Mouse (Mus musculus): ENCODE data around the gene Sox5. TPM values are rescaled to one million over a fixed set of nuclear protein-coding genes. Genes with fewer than 3 reads are reported as not detected.

Gene Sox5
- polyA plus RNA-seq, 1 experiment from 2014 or later = 29.7 TPM

DNA sequence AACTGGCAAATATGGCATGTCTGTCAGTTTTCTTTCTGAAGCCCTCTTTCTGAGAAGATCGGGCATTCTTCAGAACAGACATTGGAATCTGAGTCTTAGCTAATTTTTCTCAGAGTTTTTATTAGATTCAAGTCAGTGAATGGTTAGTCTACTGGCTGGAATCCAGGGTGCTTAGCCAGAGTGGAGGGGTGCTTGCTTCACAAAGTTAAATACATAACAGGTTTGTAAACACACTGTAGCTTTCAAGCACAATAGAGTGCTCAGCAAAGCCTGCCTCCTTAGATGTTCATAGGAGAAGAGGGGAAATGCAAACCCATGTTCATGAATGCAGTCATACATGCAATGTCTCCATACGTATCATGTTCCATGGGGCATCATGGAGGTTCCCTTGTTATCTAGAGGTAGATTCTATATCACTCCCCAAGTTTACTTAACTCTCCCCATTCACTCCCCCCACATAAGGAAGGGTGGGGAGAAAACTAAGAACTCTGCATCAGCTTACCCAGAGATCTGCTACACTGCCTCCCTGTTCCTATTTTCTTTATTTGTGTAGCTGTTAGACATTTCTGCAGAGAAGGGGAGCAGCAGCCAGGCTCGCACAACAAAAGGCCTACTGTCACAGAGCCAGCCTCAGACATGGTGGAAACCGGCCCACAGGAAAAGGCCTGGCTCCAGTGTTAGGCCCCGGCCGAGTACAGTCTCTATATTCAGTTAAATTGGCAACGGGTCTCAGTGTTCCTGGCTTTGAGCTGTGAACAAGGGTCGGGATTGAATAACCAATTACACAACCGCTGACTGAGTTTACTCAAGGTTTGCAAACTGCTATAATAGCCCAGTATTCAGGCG lies 725.3 kb downstream of the Sox5 start:
- H3K27ac ChIP-seq (replicated peaks; ENCODE audit: low read depth, low read length) = peak overlapping the region; percentile 43
- no peaks in the 10 kb centered on the region for H3K9me3 ChIP-seq (ENCODE audit: control insufficient read depth, low read length)
- no peaks in the 10 kb centered on the region for H3K36me3 ChIP-seq (ENCODE audit: control insufficient read depth, insufficient read depth, low read length)
- DNase-seq = peak; percentile 70
- H3K9ac ChIP-seq (replicated peaks; ENCODE audit: low read length) = no peak overlapping the region
- H3K4me1 ChIP-seq (ENCODE audit: control insufficient read depth, insufficient read depth, low read length) = no peaks in the 10 kb centered on the region
- ATAC-seq (ENCODE audit: low FRiP score, low TSS enrichment) = peak; percentile 58; the same call in 1 of the 2 replicates
- 62% methylated on average over 10 of the region's 10 CpGs for WGBS
- H3K4me3 ChIP-seq (replicated peaks; ENCODE audit: low read depth, low read length) = no peak overlapping the region
- no peaks in the 10 kb centered on the region for H3K27me3 ChIP-seq (ENCODE audit: control insufficient read depth, insufficient read depth, low read length)
- H3K4me2 ChIP-seq (ENCODE audit: low read length) = no peak overlapping the region

DNA sequence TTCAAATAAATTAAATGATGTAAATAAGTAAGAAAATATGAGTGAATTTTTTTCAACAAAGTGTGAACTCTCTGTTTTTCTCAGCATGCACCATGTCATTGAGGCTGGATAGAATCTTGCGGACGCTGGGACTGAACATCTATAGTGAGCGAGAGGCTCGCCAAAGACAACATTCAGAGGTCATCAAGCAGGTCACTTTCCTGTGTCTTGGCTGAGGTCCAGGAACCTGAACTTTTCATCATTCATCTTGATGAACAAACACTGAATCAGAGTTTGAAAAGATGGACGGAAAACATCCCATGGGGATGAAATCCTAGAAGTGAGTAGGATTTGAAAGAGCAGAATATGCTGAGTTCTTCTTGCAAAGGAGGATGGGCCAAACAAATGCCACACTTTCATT lies 729.3 kb downstream of the Sox5 start:
- no peaks in the 10 kb centered on the region for H3K9me3 ChIP-seq (ENCODE audit: control insufficient read depth, low read length)
- no peak overlapping the region for H3K4me2 ChIP-seq (ENCODE audit: low read length)
- H3K4me1 ChIP-seq (ENCODE audit: control insufficient read depth, insufficient read depth, low read length) = no peaks in the 10 kb centered on the region
- no peaks in the 10 kb centered on the region for H3K27me3 ChIP-seq (ENCODE audit: control insufficient read depth, insufficient read depth, low read length)
- H3K27ac ChIP-seq (replicated peaks; ENCODE audit: low read depth, low read length) = no peak overlapping the region
- no peak overlapping the region for H3K9ac ChIP-seq (replicated peaks; ENCODE audit: low read length)
- 84% methylated on average over 5 of the region's 5 CpGs for WGBS
- H3K36me3 ChIP-seq (ENCODE audit: control insufficient read depth, insufficient read depth, low read length) = no peaks in the 10 kb centered on the region
- no peak overlapping the region for H3K4me3 ChIP-seq (replicated peaks; ENCODE audit: low read depth, low read length)
- ATAC-seq (ENCODE audit: low FRiP score, low TSS enrichment) (no peak), DNase-seq (no peak)

DNA sequence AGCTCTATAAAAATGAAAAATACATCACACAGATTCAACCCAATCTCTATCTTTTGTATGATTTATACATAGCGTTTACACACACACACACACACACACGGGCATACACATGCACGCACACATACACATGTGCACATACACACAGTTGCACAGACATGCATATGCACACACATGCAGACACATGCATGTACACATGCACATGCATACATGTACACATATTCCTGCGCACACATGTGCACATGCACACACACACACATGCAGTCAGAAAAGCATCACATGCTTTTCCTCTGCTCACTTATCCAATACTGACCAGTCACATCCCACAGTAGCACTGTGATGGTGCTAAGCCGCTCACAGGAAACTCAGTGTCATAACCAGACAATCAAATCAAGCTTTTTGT lies 730.5 kb downstream of the Sox5 start:
- ATAC-seq (ENCODE audit: low FRiP score, low TSS enrichment) = no peak
- 95% methylated on average over 5 of the region's 5 CpGs for WGBS
- Histone ChIP-seq H3K36me3 (ENCODE audit: control insufficient read depth, insufficient read depth, low read length) (no peaks in the 10 kb centered on the region), H3K4me3 (replicated peaks; ENCODE audit: low read depth, low read length) (no peak overlapping the region), H3K4me2 (ENCODE audit: low read length) (no peak overlapping the region), H3K27me3 (ENCODE audit: control insufficient read depth, insufficient read depth, low read length) (no peaks in the 10 kb centered on the region; the same call in 1 of the 2 replicates), H3K9ac (replicated peaks; ENCODE audit: low read length) (no peak overlapping the region), H3K4me1 (ENCODE audit: control insufficient read depth, insufficient read depth, low read length) (no peaks in the 10 kb centered on the region), H3K27ac (replicated peaks; ENCODE audit: low read depth, low read length) (no peak overlapping the region), H3K9me3 (ENCODE audit: control insufficient read depth, low read length) (no peaks in the 10 kb centered on the region)
- no peak for DNase-seq

DNA sequence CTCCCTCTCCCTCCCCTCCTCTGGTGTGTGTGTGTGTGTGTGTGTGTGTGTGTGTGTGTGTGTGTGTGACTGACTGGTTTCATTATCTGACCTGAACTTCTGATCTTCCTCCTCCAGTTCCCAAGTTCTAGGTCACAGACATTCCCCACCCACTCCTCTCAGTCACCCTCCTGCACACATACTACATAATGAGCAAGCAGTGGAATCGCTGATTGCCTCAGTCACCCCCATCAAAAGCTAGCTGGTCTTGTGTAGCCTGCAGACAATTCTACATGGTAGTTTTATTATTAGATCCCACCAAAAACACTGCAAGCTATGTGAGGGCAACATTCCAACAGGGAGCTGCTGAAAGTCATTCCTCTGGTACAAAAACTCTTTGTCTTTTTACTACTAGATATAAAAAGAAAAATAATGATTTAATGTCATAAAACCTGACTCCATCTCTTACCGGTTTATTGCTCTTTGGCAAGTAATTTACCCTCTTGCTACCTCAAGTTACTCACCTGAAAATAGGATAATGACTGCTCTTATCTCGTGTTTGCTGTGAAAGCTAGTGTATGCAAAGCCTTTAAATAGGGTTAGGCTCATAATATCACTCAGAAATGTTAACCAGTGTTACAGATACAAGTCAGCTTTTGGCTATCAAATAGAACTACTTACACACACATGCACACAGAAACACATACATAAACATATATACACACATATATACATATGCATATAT lies 733.4 kb downstream of the Sox5 start:
- H3K27ac ChIP-seq (replicated peaks; ENCODE audit: low read depth, low read length) = no peak overlapping the region
- H3K4me2 ChIP-seq (ENCODE audit: low read length) = no peak overlapping the region
- no peak for DNase-seq
- 86% methylated on average over 3 of the region's 3 CpGs for WGBS
- H3K9me3 ChIP-seq (ENCODE audit: control insufficient read depth, low read length) = no peaks in the 10 kb centered on the region
- no peak overlapping the region for H3K4me3 ChIP-seq (replicated peaks; ENCODE audit: low read depth, low read length)
- H3K36me3 ChIP-seq (ENCODE audit: control insufficient read depth, insufficient read depth, low read length) = no peaks in the 10 kb centered on the region
- no peak for ATAC-seq (ENCODE audit: low FRiP score, low TSS enrichment)
- no peaks in the 10 kb centered on the region; the same call in 1 of the 2 replicates for H3K27me3 ChIP-seq (ENCODE audit: control insufficient read depth, insufficient read depth, low read length)
- H3K4me1 ChIP-seq (ENCODE audit: control insufficient read depth, insufficient read depth, low read length) = peaks cover 13% of the 10 kb centered on the region
- no peak overlapping the region for H3K9ac ChIP-seq (replicated peaks; ENCODE audit: low read length)

DNA sequence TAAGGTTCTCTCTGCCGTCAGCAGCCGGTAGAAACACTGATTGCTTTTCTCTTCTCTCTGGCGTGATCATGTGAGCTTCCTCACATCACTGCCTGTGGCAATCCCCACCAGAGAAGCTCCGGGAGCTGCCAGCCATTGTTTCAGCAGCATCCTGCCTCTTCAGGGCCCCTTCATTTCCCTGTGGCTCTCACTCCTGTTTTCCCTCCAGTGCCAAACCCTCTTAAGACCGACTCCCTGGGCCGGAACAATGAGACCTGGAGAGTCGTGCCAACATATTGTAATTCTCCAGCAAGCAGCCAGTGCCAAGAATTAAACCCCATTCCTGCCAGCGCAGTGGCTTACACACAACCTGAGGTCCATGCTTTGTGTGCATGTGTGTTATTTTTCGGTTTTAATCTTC lies 736.3 kb downstream of the Sox5 start:
- WGBS = 6% methylated on average over 9 of the region's 9 CpGs
- Histone ChIP-seq H3K27me3 (ENCODE audit: control insufficient read depth, insufficient read depth, low read length) (no peaks in the 10 kb centered on the region; the same call in 1 of the 2 replicates), H3K9ac (replicated peaks; ENCODE audit: low read length) (peak overlapping the region; percentile 30; the same call in 1 of the 2 replicates)

DNA sequence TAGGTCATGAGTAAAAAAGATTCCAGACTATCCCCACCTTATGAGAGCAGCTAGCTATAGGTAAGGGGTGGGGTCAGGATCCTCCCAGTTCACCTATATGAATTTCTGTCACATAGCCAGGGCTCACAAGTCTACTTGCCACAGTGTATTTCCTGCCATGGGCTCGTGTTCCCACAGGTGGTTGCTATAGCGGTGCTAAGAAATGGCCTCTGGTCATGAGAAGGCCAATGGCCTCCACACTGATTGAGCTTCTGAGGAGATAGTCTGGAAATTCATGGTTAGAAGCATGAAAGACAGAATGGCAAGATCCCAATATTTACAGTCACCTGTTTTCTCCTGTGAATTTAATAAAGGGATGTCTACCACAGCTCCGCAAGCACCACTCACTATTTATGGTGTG lies 737.4 kb downstream of the Sox5 start:
- ATAC-seq (ENCODE audit: low FRiP score, low TSS enrichment) (no peak), DNase-seq (no peak)
- no peak overlapping the region for H3K9ac ChIP-seq (replicated peaks; ENCODE audit: low read length)
- no peak overlapping the region for H3K27ac ChIP-seq (replicated peaks; ENCODE audit: low read depth, low read length)
- H3K4me1 ChIP-seq (ENCODE audit: control insufficient read depth, insufficient read depth, low read length) = peaks cover 42% of the 10 kb centered on the region
- no peaks in the 10 kb centered on the region for H3K36me3 ChIP-seq (ENCODE audit: control insufficient read depth, insufficient read depth, low read length)
- H3K4me2 ChIP-seq (ENCODE audit: low read length) = no peak overlapping the region
- no peak overlapping the region for H3K4me3 ChIP-seq (replicated peaks; ENCODE audit: low read depth, low read length)
- H3K27me3 ChIP-seq (ENCODE audit: control insufficient read depth, insufficient read depth, low read length) = no peaks in the 10 kb centered on the region; the same call in none of the 2 replicates
- WGBS = 88% methylated on average over 3 of the region's 3 CpGs
- no peaks in the 10 kb centered on the region for H3K9me3 ChIP-seq (ENCODE audit: control insufficient read depth, low read length)

More for the DNA sequence above, 736.3 kb downstream of the Sox5 start:
- Histone ChIP-seq H3K27ac (replicated peaks; ENCODE audit: low read depth, low read length) (peak overlapping the region; percentile 72), H3K9me3 (ENCODE audit: control insufficient read depth, low read length) (no peaks in the 10 kb centered on the region), H3K36me3 (ENCODE audit: control insufficient read depth, insufficient read depth, low read length) (no peaks in the 10 kb centered on the region), H3K4me2 (ENCODE audit: low read length) (peak overlapping the region; percentile 32; the same call in 1 of the 2 replicates), H3K4me3 (replicated peaks; ENCODE audit: low read depth, low read length) (no peak overlapping the region), H3K4me1 (ENCODE audit: control insufficient read depth, insufficient read depth, low read length) (peaks cover 34% of the 10 kb centered on the region)
- ATAC-seq (ENCODE audit: low FRiP score, low TSS enrichment) (peak; percentile 81; the same call in 1 of the 2 replicates), DNase-seq (peak; percentile 79)

DNA sequence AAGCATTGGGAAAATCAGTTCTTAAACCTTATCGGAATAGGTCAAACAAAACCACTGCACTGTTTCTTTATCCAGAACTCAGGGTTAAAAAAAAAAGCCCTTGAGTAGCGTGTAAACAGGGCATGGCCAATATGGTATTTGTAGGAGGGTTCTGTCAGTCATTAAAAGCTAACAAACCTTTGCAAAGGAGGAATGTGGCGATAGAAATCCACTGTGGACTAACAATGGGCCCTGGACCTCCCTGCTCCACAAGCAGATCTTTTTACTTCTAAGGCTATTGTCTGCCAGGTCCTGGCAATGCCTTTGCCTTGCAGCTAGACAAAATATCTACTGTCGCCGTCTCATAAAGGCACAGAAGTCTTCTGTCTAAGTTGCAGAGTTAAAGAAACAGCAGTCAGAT lies 738.8 kb downstream of the Sox5 start:
- no peaks in the 10 kb centered on the region; the same call in none of the 2 replicates for H3K27me3 ChIP-seq (ENCODE audit: control insufficient read depth, insufficient read depth, low read length)
- H3K4me3 ChIP-seq (replicated peaks; ENCODE audit: low read depth, low read length) = no peak overlapping the region
- no peak for ATAC-seq (ENCODE audit: low FRiP score, low TSS enrichment)
- no peak overlapping the region for H3K9ac ChIP-seq (replicated peaks; ENCODE audit: low read length)
- H3K4me1 ChIP-seq (ENCODE audit: control insufficient read depth, insufficient read depth, low read length) = peaks cover 42% of the 10 kb centered on the region
- 11% methylated on average over 5 of the region's 5 CpGs for WGBS
- no peaks in the 10 kb centered on the region for H3K9me3 ChIP-seq (ENCODE audit: control insufficient read depth, low read length)
- peak; percentile 33 for DNase-seq
- H3K4me2 ChIP-seq (ENCODE audit: low read length) = no peak overlapping the region
- H3K36me3 ChIP-seq (ENCODE audit: control insufficient read depth, insufficient read depth, low read length) = no peaks in the 10 kb centered on the region
- H3K27ac ChIP-seq (replicated peaks; ENCODE audit: low read depth, low read length) = no peak overlapping the region

DNA sequence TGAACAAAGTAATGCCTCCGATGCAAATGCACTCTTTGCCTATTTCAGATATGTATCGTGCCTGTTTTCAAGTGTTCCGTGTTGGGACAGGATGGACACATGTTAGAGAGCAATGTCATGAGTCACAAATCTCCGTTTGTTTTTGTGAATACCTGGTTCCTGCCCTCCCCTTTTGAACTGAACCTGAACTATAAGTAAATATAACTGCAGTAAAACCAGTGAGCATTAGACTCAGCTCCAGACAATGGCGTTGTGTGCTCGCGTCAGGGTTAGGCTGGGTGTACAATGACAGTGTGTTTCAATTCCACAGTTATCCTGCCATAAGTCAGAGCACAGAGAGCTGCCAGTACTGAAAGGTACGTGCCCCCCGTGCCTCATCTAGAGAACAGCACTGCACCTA lies 739.8 kb downstream of the Sox5 start:
- H3K27me3 ChIP-seq (ENCODE audit: control insufficient read depth, insufficient read depth, low read length) = no peaks in the 10 kb centered on the region; the same call in none of the 2 replicates
- peaks cover 42% of the 10 kb centered on the region for H3K4me1 ChIP-seq (ENCODE audit: control insufficient read depth, insufficient read depth, low read length)
- no peak overlapping the region for H3K4me3 ChIP-seq (replicated peaks; ENCODE audit: low read depth, low read length)
- DNase-seq (no peak), ATAC-seq (ENCODE audit: low FRiP score, low TSS enrichment) (no peak)
- no peak overlapping the region for H3K4me2 ChIP-seq (ENCODE audit: low read length)
- H3K9ac ChIP-seq (replicated peaks; ENCODE audit: low read length) = no peak overlapping the region
- H3K27ac ChIP-seq (replicated peaks; ENCODE audit: low read depth, low read length) = no peak overlapping the region
- WGBS = 57% methylated on average over 9 of the region's 9 CpGs
- no peaks in the 10 kb centered on the region for H3K36me3 ChIP-seq (ENCODE audit: control insufficient read depth, insufficient read depth, low read length)
- H3K9me3 ChIP-seq (ENCODE audit: control insufficient read depth, low read length) = no peaks in the 10 kb centered on the region

Measured in midbrain, embryonic 14.5 days (tissue).